Mouse (Mus musculus) heart, embryonic 14.5 days (tissue): ENCODE measurements at regions not wholly inside any gene's neighbourhood (a gene's known extent, or its start where the extent isn't known, plus 50 kb on each side); places are given as distances from the start of the nearest gene placed in this dataset.

Experiments used
- ATAC-seq: fragments of 200-750 bp; cut with Nextera tagmentation; 2 replicates; pipeline ENCODE4 v1.8.0; 2017; ENCODE audit warnings: low read depth, moderate TSS enrichment; ENCODE audit not compliant: insufficient number of reproducible peaks, insufficient read depth, low FRiP score
- H3K27ac ChIP-seq, 2 experiments: fragments of 200-500 bp in 1 of 2; fragments of 300-500 bp in 1 of 2; sonication (generic) in 1 of 2; replicated peaks in 1 of 2; 2 replicates each; pipeline ENCODE4 v1.5.1; 2012 to 2014; ENCODE audit warnings: low read depth in 2 of 2, low read length in 2 of 2, control low read depth in 1 of 2, mild to moderate bottlenecking in 1 of 2, mixed read lengths in 1 of 2; ENCODE audit not compliant: control insufficient read depth in 1 of 2, insufficient read depth in 1 of 2
- H3K27me3 ChIP-seq: fragments of 300-500 bp; sonication (generic); 2 replicates; pipeline ENCODE4 v1.6.1; 2014; ENCODE audit warnings: mild to moderate bottlenecking, low read length, control low read depth; ENCODE audit not compliant: control insufficient read depth, insufficient read depth
- H3K36me3 ChIP-seq: fragments of 300-500 bp; sonication (generic); 2 replicates; pipeline ENCODE4 v1.6.1; 2014; ENCODE audit warnings: mild to moderate bottlenecking, control low read depth, low read length, mixed read lengths; ENCODE audit not compliant: control insufficient read depth, insufficient read depth
- H3K4me1 ChIP-seq, 2 experiments: fragments of 200-500 bp in 1 of 2; fragments of 300-500 bp in 1 of 2; sonication (generic) in 1 of 2; 2 replicates each; pipeline ENCODE4 v1.6.1; 2012 to 2014; ENCODE audit warnings: low read length in 2 of 2, control low read depth in 1 of 2, mixed read lengths in 1 of 2; ENCODE audit not compliant: control insufficient read depth in 2 of 2, insufficient read depth in 2 of 2
- H3K4me2 ChIP-seq: fragments of 300-500 bp; sonication (generic); 2 replicates; pipeline ENCODE4 v1.6.1; 2014; ENCODE audit warnings: mild to moderate bottlenecking, low read length
- H3K4me3 ChIP-seq, 2 experiments: fragments of 200-500 bp in 1 of 2; fragments of 300-500 bp in 1 of 2; sonication (generic) in 1 of 2; 2 replicates each; pipeline ENCODE4 v1.5.1; 2012 to 2014; ENCODE audit warnings: low read length in 2 of 2, mild to moderate bottlenecking in 2 of 2, control low read depth in 1 of 2, low read depth in 1 of 2, moderate library complexity in 1 of 2; ENCODE audit not compliant: control insufficient read depth in 1 of 2, insufficient read depth in 1 of 2
- H3K9ac ChIP-seq: fragments of 300-500 bp; sonication (generic); 2 replicates; pipeline ENCODE4 v1.6.1; 2014; ENCODE audit warnings: mild to moderate bottlenecking, low read length
- H3K9me3 ChIP-seq: fragments of 300-500 bp; sonication (generic); 2 replicates; pipeline ENCODE4 v1.6.1; 2016; ENCODE audit warnings: low read length, control low read depth; ENCODE audit not compliant: control insufficient read depth
- WGBS: fragments of 180-500 bp; shearing (Covaris S2); extraction: QIAGEN DNeasy Blood & Tissue Kit; methylation state at CpG from one replicate; pipeline ENCODE4 v1.1.7; 2014; 5-methylcytosine and 5-hydroxymethylcytosine counted together

DNA sequence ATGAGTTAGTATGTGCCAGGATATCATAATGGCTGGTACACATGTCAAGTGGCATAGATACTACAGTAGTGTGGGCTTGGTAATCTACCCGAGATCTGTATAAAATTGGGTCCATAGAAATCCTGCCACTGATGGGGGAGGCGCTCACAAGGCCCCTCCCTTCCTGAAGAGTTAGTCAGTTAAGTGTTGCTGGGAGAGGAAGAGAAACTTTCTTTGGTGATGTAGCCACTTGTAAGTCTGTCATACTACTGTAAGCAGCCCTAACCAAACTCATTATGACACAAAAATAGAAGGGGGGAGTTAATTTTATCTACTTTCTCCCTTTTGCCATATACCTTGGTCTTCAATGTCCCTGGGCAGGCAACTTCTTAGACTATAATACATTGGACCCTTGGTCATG, 316.3 kb downstream of the Setd4 start:
- H3K27ac ChIP-seq: no peak overlapping the region
- no peak overlapping the region for H3K4me3 ChIP-seq
- WGBS: 64% methylated on average over 2 of the region's 2 CpGs
- H3K9ac ChIP-seq: no peak overlapping the region
- H3K9me3 ChIP-seq: 0 out of 2 replicates have a peak, but pooled peaks cover 3% of the 10 kb centered on the region
- no peak for ATAC-seq
- H3K36me3 ChIP-seq: no peaks in the 10 kb centered on the region
- no peaks in the 10 kb centered on the region for H3K4me1 ChIP-seq
- no peak overlapping the region for H3K4me2 ChIP-seq
- peaks cover 6% of the 10 kb centered on the region for H3K27me3 ChIP-seq

- H3K4me2 ChIP-seq: no peak overlapping the region
- 87% methylated on average over 3 of the region's 3 CpGs for WGBS
- 0 out of 2 replicates have a peak, but pooled peaks cover 3% of the 10 kb centered on the region for H3K9me3 ChIP-seq
- no peaks in the 10 kb centered on the region for H3K4me1 ChIP-seq
- no peaks in the 10 kb centered on the region for H3K27me3 ChIP-seq
- H3K9ac ChIP-seq: no peak overlapping the region
- ATAC-seq: no peak
- no peak overlapping the region for H3K4me3 ChIP-seq
- H3K36me3 ChIP-seq: no peaks in the 10 kb centered on the region
- H3K27ac ChIP-seq: no peak overlapping the region
Measured at GRCm38 (mm10) chr16:93286816-93287215, 317.0 kb downstream of the Setd4 start.

GRCm38 (mm10) chr16:93285191-93285590, 318.7 kb downstream of the Setd4 start:
- no peak overlapping the region for H3K4me3 ChIP-seq
- WGBS: 91% methylated on average over 6 of the region's 6 CpGs
- no peaks in the 10 kb centered on the region for H3K27me3 ChIP-seq
- no peak for ATAC-seq
- H3K4me1 ChIP-seq: no peaks in the 10 kb centered on the region
- no peaks in the 10 kb centered on the region for H3K36me3 ChIP-seq
- no peak overlapping the region for H3K4me2 ChIP-seq
- no peak overlapping the region for H3K27ac ChIP-seq
- H3K9me3 ChIP-seq: 0 out of 2 replicates have a peak, but pooled peaks cover 3% of the 10 kb centered on the region
- no peak overlapping the region for H3K9ac ChIP-seq

DNA sequence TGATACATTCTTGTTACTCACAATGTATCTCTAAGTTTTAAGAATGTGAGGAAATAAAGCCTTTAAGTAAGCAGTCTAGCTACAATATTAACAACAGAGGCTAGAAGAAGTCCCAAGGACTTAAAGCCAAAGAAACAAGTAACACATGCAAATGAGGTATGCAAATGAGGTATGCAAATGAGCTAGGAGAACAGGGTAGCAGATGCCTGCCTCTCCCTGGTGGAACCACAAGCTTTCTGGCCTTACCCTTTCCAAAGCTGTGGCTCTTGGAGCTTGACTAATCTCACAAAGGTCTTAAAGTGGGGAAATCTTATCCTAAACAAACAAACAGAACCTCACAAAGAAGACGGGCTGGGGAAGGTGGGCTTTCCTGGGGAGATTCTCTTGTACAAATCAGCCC, 322.1 kb downstream of the Setd4 start:
- no peak for ATAC-seq
- no peaks in the 10 kb centered on the region; the same call in 1 of the 2 replicates for H3K27me3 ChIP-seq
- WGBS: 19% methylated on average over 1 of the region's 1 CpGs
- H3K4me1 ChIP-seq: no peaks in the 10 kb centered on the region
- no peak overlapping the region for H3K4me3 ChIP-seq
- no peak overlapping the region for H3K27ac ChIP-seq
- H3K9ac ChIP-seq: no peak overlapping the region
- H3K9me3 ChIP-seq: 0 out of 2 replicates have a peak, but pooled peaks cover 3% of the 10 kb centered on the region
- H3K36me3 ChIP-seq: no peaks in the 10 kb centered on the region
- no peak overlapping the region for H3K4me2 ChIP-seq

DNA sequence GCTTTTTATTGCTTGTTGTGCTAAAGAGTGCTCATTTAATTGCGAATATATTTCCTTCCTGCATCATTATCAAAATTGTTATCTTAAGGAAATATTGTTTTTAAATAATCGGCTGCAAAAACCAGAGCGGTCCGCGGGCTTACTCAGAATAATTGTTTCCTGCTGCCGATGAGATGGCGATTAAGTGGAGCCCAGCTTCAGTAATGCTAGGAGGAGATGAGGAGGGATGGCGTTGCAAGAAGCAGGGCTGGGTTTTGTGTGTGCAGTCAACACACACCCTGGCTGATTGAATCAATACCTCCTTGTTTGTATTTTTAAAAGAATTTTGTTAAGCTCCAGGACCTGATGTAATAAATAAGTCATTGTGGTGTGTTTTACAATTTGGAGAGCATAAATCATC, 331.2 kb downstream of the Setd4 start:
- H3K36me3 ChIP-seq: no peaks in the 10 kb centered on the region
- H3K4me2 ChIP-seq: no peak overlapping the region
- H3K4me3 ChIP-seq: no peak overlapping the region
- ATAC-seq: no peak
- no peaks in the 10 kb centered on the region for H3K4me1 ChIP-seq
- 68% methylated on average over 8 of the region's 8 CpGs for WGBS
- H3K9ac ChIP-seq: no peak overlapping the region
- no peaks in the 10 kb centered on the region for H3K9me3 ChIP-seq
- 0 out of 2 replicates have a peak, but pooled peaks cover 4% of the 10 kb centered on the region for H3K27me3 ChIP-seq
- H3K27ac ChIP-seq: no peak overlapping the region

DNA sequence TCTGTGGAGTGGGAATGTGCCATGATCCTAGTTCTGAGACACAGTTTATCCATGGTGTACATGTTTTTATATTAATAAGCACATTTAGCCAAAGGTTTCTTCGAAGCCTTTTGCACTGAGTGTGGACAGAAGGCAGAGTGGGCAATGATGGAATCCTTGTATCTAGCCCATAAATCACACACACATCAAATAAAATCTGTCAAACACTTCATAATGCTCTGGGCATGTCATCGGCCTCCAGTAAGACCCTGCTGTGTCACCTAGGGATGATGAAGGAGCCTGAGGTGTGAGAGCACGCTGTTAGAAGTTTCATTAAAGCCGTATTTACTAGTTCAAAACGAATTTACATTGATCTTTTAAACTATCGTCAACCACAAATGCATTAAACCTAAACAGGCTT, 331.7 kb downstream of the Setd4 start:
- 0 out of 2 replicates have a peak, but pooled peaks cover 4% of the 10 kb centered on the region for H3K27me3 ChIP-seq
- H3K27ac ChIP-seq: no peak overlapping the region
- no peak overlapping the region for H3K9ac ChIP-seq
- no peaks in the 10 kb centered on the region for H3K4me1 ChIP-seq
- no peak overlapping the region for H3K4me3 ChIP-seq
- no peak overlapping the region for H3K4me2 ChIP-seq
- ATAC-seq: no peak
- no peaks in the 10 kb centered on the region for H3K9me3 ChIP-seq
- 68% methylated on average over 6 of the region's 6 CpGs for WGBS
- no peaks in the 10 kb centered on the region for H3K36me3 ChIP-seq

DNA sequence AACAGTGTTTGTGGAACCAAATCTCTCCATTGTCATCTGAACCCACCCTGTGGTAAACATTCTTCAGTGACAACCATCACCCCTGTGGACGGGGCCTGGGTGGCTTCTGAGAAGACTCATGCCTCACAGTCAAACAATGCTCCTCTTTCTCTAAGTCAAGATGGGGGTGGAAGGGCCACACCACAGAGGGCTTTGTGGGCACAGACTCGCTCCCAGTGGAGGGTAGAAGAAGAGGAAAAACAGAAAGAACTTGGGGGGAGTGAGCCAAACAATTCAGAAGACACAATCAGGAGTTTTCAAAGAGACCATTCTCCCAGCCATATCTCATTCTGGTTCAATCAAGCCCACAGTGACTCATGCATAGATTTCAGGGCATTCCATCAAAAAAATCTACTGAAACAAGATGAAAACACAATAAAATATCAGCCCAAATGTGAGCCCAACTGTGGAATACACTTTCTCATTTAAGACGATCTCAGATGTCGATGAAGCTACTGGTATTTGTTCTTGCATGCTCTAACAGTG, 339.7 kb downstream of the Setd4 start:
- Histone ChIP-seq H3K4me1 (no peaks in the 10 kb centered on the region), H3K27me3 (no peaks in the 10 kb centered on the region), H3K36me3 (no peaks in the 10 kb centered on the region), H3K4me2 (no peak overlapping the region), H3K27ac (no peak overlapping the region), H3K9me3 (no peaks in the 10 kb centered on the region), H3K9ac (no peak overlapping the region), H3K4me3 (no peak overlapping the region)
- no peak for ATAC-seq
- WGBS: 70% methylated on average over 4 of the region's 4 CpGs

DNA sequence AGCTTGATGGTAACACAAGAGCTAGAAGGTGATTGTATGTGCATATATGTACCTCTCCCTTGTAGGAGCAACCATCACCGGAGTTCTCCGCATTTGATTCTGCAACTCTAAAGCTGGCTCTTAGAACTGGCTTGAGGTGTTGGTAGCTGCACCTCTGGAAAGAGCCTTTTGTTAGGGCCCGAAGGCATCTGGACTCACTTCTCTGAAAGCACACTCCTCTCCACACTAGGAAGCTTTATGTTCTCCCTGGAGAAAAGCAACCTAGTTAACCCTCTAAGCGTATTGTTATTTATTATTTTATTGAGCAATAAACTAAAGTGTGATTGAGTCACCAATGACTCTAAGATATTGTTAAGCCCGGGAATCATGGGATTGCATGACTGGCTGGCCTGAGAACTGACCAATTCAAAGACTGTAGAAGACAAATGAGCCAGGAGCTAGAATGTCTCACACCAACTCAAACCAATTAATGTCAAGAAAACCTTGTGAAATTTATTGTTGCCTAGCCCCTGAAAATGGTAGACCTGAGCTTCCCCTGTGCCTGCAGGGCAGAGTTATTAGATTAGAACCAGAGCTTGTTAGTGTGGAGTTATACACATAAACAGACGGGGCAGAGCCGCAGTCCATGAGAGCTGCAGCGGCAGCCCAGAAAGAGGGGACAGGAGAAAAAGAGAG, 340.6 kb downstream of the Setd4 start:
- ATAC-seq: no peak
- H3K4me2 ChIP-seq: no peak overlapping the region
- no peak overlapping the region for H3K27ac ChIP-seq
- no peaks in the 10 kb centered on the region for H3K9me3 ChIP-seq
- no peaks in the 10 kb centered on the region for H3K36me3 ChIP-seq
- no peaks in the 10 kb centered on the region for H3K4me1 ChIP-seq
- no peak overlapping the region for H3K9ac ChIP-seq
- H3K27me3 ChIP-seq: no peaks in the 10 kb centered on the region
- H3K4me3 ChIP-seq: no peak overlapping the region
- 85% methylated on average over 8 of the region's 8 CpGs for WGBS
